In genomic region chr1:70700270-70700669, GRCm38 (mm10) we compare ENCODE assay signal across 10 mouse cellular contexts. TPM values are rescaled to one million over a fixed set of nuclear protein-coding genes. Genes with fewer than 3 reads are reported as not detected.
"Had no signal": no experiment of that assay in that cellular context is flagged by ENCODE, and none has a peak within 500 bp of the region (broad histone marks: within the 10 kb centered on the region; RNA-seq: fewer than 3 reads in every experiment).

No protein-coding gene starts in this region.

- DNase-seq: kidney, adult 2 months; kidney, postnatal 25 days; left cerebral cortex, postnatal 4 days; liver, postnatal 0 days; lung, embryonic 14.5 days; retina, postnatal 1 day; thymus, adult 2 months; thymus, postnatal 14 days; thymus, postnatal 4 days had no signal

RNA-seq across cellular contexts. Expression of gene Vwc2l, which starts 25.2 kb away (rescaled TPM):
- total RNA-seq: monocyte, adult 5-6 weeks had no signal
